Mouse (Mus musculus) stomach, embryonic 15.5 days (tissue): ENCODE measurements around the gene Fcna. TPM values are rescaled to one million over a fixed set of nuclear protein-coding genes. Genes with fewer than 3 reads are reported as not detected.

Source experiments
- ATAC-seq: fragments of 200-750 bp; cut with Nextera tagmentation; 2 replicates; pipeline ENCODE4 v1.8.0; 2017; ENCODE audit warnings: low read depth, moderate number of reproducible peaks, moderate TSS enrichment; ENCODE audit not compliant: insufficient read depth, low FRiP score
- H3K27ac ChIP-seq: fragments of 300-500 bp; sonication (generic); 2 replicates; pipeline ENCODE4 v1.5.1; 2015; ENCODE audit warnings: mild to moderate bottlenecking, inconsistent platforms
- H3K27me3 ChIP-seq: fragments of 300-500 bp; sonication (generic); replicated peaks from 2 replicates; pipeline ENCODE4 v1.6.1; 2015; ENCODE audit warnings: inconsistent platforms
- H3K36me3 ChIP-seq: fragments of 300-500 bp; sonication (generic); 2 replicates; pipeline ENCODE4 v1.6.1; 2015; ENCODE audit warnings: inconsistent platforms
- H3K4me1 ChIP-seq: fragments of 300-500 bp; sonication (generic); 2 replicates; pipeline ENCODE4 v1.6.1; 2015; ENCODE audit warnings: inconsistent platforms
- H3K4me2 ChIP-seq: fragments of 300-500 bp; sonication (generic); 2 replicates; pipeline ENCODE4 v1.6.1; 2015; ENCODE audit warnings: mild to moderate bottlenecking, inconsistent platforms
- H3K4me3 ChIP-seq: fragments of 300-500 bp; sonication (generic); replicated peaks from 2 replicates; pipeline ENCODE4 v1.5.1; 2015; ENCODE audit warnings: inconsistent platforms
- H3K9ac ChIP-seq: fragments of 300-500 bp; sonication (generic); 2 replicates; pipeline ENCODE4 v1.6.1; 2015; ENCODE audit warnings: inconsistent platforms
- H3K9me3 ChIP-seq: fragments of 300-500 bp; sonication (generic); 2 replicates; pipeline ENCODE4 v1.6.1; 2016; ENCODE audit warnings: inconsistent platforms
- WGBS: fragments of 180-500 bp; shearing (Covaris S2); methylation state at CpG from one replicate; pipeline ENCODE4 v1.1.7; 2015; 5-methylcytosine and 5-hydroxymethylcytosine counted together
- polyA plus RNA-seq: library from polyadenylated mRNA; unstranded; fragments of >200 nt; fragmentation: Nextera tagmentation; extraction: Ambion mirVana; gene quantifications from 2 replicates; pipeline ENCODE4 v1.2.1, GENCODE M21; 2015

The Fcna gene
- polyA plus RNA-seq: 4.0 and 6.2 TPM in 2 replicates

DNA sequence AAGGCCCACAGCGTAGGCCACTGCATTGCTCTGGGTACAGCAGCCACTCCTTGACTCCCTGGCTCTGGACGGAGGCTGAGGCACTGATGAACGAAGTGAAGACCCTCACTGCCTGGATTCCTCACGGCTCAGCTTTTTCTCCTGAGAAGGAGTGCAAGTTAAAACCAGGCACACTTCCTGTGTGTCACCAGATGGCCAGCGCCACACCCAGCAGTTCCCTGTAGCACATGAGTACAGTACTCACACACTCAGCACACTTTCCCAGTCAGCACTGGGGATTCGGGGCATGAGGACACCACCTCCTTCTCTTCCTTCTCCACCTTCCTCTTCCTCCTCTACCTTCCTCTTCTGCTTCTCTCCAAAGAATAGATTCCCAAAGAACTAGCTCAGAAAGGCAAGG, at the start of gene Fcna:
Gene Fcna, minus strand, starts transcription at position 220 of the 400 bp plus-strand sequence.
- no peak within 1 kb of the TSS for H3K4me2 ChIP-seq
- H3K36me3 ChIP-seq: no peaks in the 10 kb centered on the region
- H3K4me3 ChIP-seq: no peak within 1 kb of the TSS
- no peaks in the 10 kb centered on the region for H3K4me1 ChIP-seq
- no peak within 1 kb of the TSS for H3K27ac ChIP-seq
- no peaks in the 10 kb centered on the region for H3K27me3 ChIP-seq
- WGBS: 73% methylated on average over 6 of the region's 6 CpGs
- ATAC-seq: no peak
- no peak within 1 kb of the TSS for H3K9ac ChIP-seq
- H3K9me3 ChIP-seq: no peaks in the 10 kb centered on the region

DNA sequence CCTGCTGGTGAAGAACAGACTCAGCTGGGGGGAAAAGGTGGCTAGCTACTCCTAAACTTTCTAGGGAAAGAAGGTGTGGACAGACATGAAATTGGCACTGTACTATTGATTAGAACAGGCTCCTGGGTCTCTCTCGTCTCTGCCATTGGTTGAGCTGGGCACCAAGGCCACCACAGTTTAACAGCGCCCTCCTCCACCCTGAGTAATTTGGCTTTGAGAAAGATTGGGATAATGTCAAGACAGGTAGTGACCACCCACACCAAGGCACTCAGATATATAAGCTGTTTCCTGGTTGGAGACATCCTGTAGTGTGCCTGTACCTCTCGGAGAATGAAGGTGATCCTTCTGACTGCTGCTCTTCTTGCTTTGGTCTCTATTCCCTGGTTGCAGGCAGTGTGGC, 48.7 kb upstream of the Fcna start, which contains the start of gene Lcn6:
Gene Lcn6, plus strand, starts transcription at position 301 of the 400 bp plus-strand sequence.
- Histone ChIP-seq H3K27me3 (no peaks in the 10 kb centered on the region), H3K4me1 (no peaks in the 10 kb centered on the region), H3K9me3 (no peaks in the 10 kb centered on the region), H3K4me2 (no peak within 1 kb of the TSS), H3K36me3 (no peaks in the 10 kb centered on the region), H3K27ac (no peak within 1 kb of the TSS), H3K9ac (no peak within 1 kb of the TSS), H3K4me3 (no peak within 1 kb of the TSS)
- no peak for ATAC-seq
- WGBS: 72% methylated on average over 3 of the region's 3 CpGs

DNA sequence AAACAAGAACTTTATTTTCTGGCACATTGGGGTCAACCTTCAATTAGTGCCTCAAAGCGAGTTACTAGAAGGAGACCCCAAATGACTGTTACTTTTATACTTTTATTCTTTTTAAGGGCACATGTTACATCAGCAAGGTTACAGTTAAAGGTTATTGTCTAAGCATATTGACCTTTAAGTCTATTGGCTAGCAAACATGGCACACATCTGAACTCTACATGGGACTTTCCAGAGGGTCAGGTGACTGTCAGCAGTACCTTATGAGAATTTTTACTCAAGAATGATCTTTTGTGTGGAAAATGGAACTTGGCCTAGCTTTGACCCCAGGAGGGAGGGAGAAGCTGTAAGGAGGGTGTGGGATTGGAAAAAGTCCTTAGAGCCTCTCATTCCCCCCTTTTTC, 38.7 kb upstream of the Fcna start:
- Histone ChIP-seq H3K36me3 (no peaks in the 10 kb centered on the region), H3K4me1 (no peaks in the 10 kb centered on the region), H3K9ac (no peak overlapping the region), H3K4me2 (no peak overlapping the region), H3K9me3 (no peaks in the 10 kb centered on the region), H3K4me3 (no peak overlapping the region), H3K27me3 (no peaks in the 10 kb centered on the region), H3K27ac (no peak overlapping the region)
- 65% methylated on average over 1 of the region's 1 CpGs for WGBS
- ATAC-seq: no peak

DNA sequence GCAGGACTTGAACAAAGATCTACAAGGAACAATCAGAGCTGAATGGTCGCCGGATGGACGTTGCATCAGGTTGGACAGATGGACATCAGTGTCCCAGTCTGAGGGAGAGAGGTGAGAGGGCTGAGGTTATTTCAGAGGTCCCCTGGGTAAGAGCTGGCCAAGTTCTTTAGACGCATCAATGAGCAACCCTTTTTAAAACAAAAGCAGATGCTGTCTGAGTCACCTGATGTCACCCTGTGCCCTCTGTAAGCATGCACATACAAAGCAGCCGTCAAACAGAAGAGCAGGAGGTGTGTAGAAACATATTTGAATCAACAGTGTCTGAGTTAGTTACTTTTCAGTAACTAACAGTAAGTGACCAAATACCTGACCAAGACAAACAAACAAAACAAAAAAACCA, 36.3 kb upstream of the Fcna start:
- no peak overlapping the region for H3K4me3 ChIP-seq
- H3K27ac ChIP-seq: no peak overlapping the region
- no peak for ATAC-seq
- H3K9ac ChIP-seq: no peak overlapping the region
- H3K4me2 ChIP-seq: no peak overlapping the region
- no peaks in the 10 kb centered on the region for H3K4me1 ChIP-seq
- H3K36me3 ChIP-seq: no peaks in the 10 kb centered on the region
- H3K9me3 ChIP-seq: no peaks in the 10 kb centered on the region
- WGBS: 82% methylated on average over 5 of the region's 5 CpGs
- no peaks in the 10 kb centered on the region for H3K27me3 ChIP-seq

DNA sequence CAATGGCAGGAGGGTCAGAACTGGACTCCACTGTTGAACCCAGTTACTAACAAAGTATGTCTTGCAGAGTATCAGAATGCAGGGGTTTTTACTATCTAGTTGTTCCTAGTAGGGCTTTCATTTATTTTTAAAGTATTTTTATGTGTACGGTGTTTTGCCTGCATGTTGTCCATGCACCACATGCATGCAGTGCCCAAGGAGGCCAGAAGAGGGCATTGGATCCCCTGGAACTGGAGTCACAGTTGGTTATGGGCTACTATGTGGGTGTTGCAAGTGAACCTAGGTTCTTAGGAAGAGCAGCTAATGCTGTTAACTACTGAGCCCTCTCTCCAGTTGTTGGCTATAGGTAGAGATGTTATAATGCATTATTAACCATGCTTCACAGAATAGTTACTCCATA, 35.7 kb upstream of the Fcna start:
- Histone ChIP-seq H3K36me3 (no peaks in the 10 kb centered on the region), H3K9ac (no peak overlapping the region), H3K4me2 (no peak overlapping the region), H3K4me1 (no peaks in the 10 kb centered on the region), H3K9me3 (no peaks in the 10 kb centered on the region), H3K27ac (no peak overlapping the region), H3K27me3 (no peaks in the 10 kb centered on the region), H3K4me3 (no peak overlapping the region)
- ATAC-seq: no peak
- 71% methylated on average over 1 of the region's 1 CpGs for WGBS

DNA sequence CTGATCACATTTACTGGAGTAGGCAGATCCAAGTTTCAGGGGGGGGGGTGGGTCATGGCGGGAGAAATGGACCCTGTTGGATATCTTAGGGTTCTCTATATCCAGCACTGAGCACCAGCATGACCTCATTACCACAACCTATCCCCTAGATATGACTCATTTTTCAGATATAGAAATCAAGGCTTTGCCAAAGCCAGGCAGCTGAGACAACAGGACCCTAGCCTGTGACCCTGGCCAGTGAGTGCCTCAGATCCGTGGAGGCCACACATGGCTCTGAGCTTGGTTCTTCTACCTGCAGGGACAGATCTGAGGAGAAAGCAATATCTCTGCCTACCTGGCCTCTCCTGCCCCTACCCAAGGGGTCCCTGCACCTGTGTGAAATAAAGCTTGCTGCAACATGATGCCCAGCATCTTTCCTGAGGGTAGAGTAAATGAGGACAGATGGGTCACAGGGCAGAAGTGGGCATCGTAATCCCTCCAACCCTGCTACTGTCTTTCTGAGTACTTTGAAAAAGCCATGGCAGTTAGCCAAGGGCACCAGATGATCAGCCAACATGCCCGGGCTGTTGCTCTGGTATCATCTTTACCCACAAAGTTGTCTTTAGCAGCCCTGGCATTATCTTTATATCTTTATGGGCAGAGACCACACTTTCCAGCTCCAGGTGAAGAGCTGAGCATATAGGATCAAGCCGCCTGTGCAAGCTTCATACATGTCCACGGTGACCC, 33.6 kb upstream of the Fcna start:
- H3K4me1 ChIP-seq: no peaks in the 10 kb centered on the region
- no peak for ATAC-seq
- 79% methylated on average over 6 of the region's 6 CpGs for WGBS
- no peaks in the 10 kb centered on the region for H3K27me3 ChIP-seq
- no peak overlapping the region for H3K4me2 ChIP-seq
- no peak overlapping the region for H3K9ac ChIP-seq
- H3K4me3 ChIP-seq: no peak overlapping the region
- no peak overlapping the region for H3K27ac ChIP-seq
- no peaks in the 10 kb centered on the region for H3K9me3 ChIP-seq
- no peaks in the 10 kb centered on the region for H3K36me3 ChIP-seq

DNA sequence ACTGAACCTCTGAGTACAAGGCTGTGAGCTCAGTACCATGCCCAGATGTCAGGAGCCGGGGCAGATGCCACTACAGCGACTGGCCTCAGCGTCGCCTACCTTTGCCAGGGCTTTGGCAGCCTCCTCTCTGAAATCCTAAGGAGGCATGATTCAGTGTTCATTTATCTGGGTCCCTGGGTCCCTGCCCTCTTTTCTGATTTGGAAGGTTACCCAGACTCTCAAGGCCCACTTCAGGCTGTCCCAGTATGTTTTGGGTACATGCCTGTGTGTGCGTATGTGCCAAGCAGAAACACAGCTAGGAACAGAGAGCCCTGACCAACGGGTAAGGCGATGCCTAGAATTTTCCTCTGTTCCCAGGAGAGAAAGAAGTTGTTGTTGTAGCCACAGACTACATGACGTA, 32.4 kb upstream of the Fcna start:
- no peak overlapping the region for H3K9ac ChIP-seq
- no peaks in the 10 kb centered on the region for H3K27me3 ChIP-seq
- no peak overlapping the region for H3K4me2 ChIP-seq
- H3K27ac ChIP-seq: no peak overlapping the region
- no peaks in the 10 kb centered on the region for H3K4me1 ChIP-seq
- H3K36me3 ChIP-seq: no peaks in the 10 kb centered on the region
- H3K9me3 ChIP-seq: no peaks in the 10 kb centered on the region
- 86% methylated on average over 8 of the region's 8 CpGs for WGBS
- H3K4me3 ChIP-seq: no peak overlapping the region
- no peak for ATAC-seq

DNA sequence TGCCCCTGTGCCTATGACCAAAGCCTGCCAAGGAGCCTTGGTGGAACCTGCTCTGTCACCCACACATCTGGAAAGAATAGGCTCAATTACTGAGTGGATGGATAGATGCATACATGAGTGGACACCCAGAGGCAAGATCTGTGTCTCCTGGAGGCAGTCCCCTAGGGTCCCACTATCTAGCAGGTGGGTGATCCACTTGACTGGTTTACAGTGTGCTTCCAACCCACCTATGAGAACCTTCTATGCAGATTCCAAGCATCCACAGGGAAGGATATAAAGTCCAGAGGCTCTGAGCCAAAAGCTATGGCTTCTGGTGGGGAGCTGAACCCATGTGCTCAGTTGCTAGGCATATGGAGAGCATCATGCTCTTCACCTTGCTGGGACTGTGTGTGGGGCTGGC, 29.8 kb upstream of the Fcna start, which contains the start of gene Lcn5:
Gene Lcn5, plus strand, starts transcription at position 301 of the 400 bp plus-strand sequence.
- H3K36me3 ChIP-seq: no peaks in the 10 kb centered on the region
- no peak within 1 kb of the TSS for H3K27ac ChIP-seq
- H3K4me1 ChIP-seq: no peaks in the 10 kb centered on the region
- H3K4me3 ChIP-seq: no peak within 1 kb of the TSS
- H3K9me3 ChIP-seq: no peaks in the 10 kb centered on the region
- ATAC-seq: no peak
- H3K4me2 ChIP-seq: no peak within 1 kb of the TSS
- H3K27me3 ChIP-seq: no peaks in the 10 kb centered on the region
- no peak within 1 kb of the TSS for H3K9ac ChIP-seq

DNA sequence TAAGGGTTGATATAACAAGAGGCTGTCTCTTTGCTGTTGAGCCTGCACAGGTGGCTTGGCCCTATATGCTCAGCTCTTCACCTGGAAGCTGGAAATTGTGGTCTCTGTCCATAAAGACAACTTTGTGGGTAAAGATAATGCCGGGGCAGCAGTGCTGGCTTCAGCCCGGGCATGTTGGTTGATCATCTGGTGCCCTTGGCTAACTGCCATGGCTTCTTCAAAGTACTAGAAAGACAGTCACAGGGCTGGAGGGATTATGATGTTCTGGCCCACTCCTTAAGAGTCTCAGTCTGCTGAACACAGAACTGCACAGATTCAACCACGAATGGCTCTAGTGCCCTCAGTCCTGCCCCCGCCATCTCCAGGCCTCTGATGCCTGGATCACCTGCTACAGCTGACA, 29.4 kb upstream of the Fcna start:
- Histone ChIP-seq H3K4me2 (no peak overlapping the region), H3K4me3 (no peak overlapping the region), H3K27me3 (no peaks in the 10 kb centered on the region), H3K27ac (no peak overlapping the region), H3K36me3 (no peaks in the 10 kb centered on the region), H3K4me1 (no peaks in the 10 kb centered on the region), H3K9me3 (no peaks in the 10 kb centered on the region), H3K9ac (no peak overlapping the region)
- ATAC-seq: no peak
- 85% methylated on average over 4 of the region's 4 CpGs for WGBS

DNA sequence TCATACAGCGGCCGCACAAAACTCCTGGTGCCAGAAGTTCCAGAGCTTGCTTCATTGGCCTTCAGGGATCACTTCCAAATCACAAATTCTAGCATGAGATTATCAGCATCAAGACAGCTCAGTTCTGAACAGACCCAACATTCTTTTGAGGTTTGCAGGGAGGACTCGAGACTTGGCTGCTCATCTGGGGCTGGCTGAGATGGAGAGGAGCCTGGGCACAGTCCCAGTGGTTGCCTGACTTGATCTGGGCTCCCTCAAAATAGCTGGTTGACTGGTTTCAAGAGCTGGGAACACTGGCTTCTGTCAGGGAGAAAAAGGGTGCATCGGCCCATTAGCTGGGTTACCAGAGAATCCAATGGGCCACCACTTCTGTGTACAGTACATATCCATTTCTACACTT, 28.9 kb upstream of the Fcna start:
- WGBS: 85% methylated on average over 4 of the region's 4 CpGs
- Histone ChIP-seq H3K9me3 (no peaks in the 10 kb centered on the region), H3K27ac (no peak overlapping the region), H3K4me2 (no peak overlapping the region), H3K4me1 (no peaks in the 10 kb centered on the region), H3K4me3 (no peak overlapping the region), H3K27me3 (no peaks in the 10 kb centered on the region), H3K9ac (no peak overlapping the region), H3K36me3 (no peaks in the 10 kb centered on the region)
- ATAC-seq: no peak

DNA sequence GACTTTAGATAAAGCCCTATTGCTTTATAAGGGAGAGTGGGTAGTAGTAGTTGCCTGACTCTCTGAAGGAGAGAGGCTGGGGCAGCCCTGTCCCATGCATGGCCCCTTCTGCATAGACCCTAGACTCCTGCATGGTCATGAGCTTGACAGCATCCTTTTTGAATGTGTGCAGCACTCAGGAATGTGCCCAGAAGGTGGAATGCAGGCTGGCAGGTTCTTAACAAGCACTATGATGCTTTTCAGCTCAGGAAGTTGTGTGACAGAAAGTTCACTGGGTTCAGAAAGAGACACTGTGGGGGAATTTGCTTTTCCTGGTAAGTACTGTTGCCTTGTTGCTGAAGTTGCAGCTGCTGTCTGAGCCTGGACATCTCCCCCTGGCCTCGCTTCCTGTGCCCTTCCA, 26.7 kb upstream of the Fcna start:
- Histone ChIP-seq H3K9me3 (no peaks in the 10 kb centered on the region), H3K4me3 (no peak overlapping the region)

DNA sequence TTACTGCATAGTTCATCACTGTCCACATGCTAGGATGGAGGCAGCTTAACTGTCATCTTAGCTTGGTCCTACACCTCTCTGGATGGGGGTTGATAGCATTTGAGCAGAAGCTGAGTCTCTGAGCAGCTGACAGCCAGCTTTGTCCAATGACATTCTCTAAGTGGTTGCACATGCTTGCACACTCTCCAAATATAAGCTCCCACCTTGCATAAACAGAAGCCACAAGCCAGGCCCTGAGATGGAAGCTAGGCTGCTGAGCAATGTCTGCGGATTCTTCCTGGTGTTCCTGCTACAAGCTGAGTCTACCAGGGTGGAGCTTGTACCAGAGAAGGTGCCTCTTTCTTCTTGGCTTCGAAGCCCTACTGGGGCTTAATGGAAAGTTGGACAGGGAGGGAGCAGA, 25.1 kb upstream of the Fcna start, which contains the start of gene Lcn8:
Gene Lcn8, plus strand, starts transcription at position 219 of the 400 bp plus-strand sequence.
- no peak within 1 kb of the TSS for H3K27ac ChIP-seq
- no peak for ATAC-seq
- no peak within 1 kb of the TSS for H3K4me3 ChIP-seq
- WGBS: 60% methylated on average over 2 of the region's 2 CpGs
- H3K9ac ChIP-seq: no peak within 1 kb of the TSS
- no peak within 1 kb of the TSS for H3K4me2 ChIP-seq
- no peaks in the 10 kb centered on the region for H3K36me3 ChIP-seq
- H3K27me3 ChIP-seq: no peaks in the 10 kb centered on the region
- no peaks in the 10 kb centered on the region for H3K9me3 ChIP-seq
- H3K4me1 ChIP-seq: no peaks in the 10 kb centered on the region

More for the DNA sequence above, 26.7 kb upstream of the Fcna start:
- no peak for ATAC-seq
- Histone ChIP-seq H3K27me3 (no peaks in the 10 kb centered on the region), H3K9ac (no peak overlapping the region), H3K4me1 (no peaks in the 10 kb centered on the region), H3K36me3 (no peaks in the 10 kb centered on the region), H3K27ac (no peak overlapping the region), H3K4me2 (no peak overlapping the region)
- WGBS: 32% methylated on average over 1 of the region's 1 CpGs

DNA sequence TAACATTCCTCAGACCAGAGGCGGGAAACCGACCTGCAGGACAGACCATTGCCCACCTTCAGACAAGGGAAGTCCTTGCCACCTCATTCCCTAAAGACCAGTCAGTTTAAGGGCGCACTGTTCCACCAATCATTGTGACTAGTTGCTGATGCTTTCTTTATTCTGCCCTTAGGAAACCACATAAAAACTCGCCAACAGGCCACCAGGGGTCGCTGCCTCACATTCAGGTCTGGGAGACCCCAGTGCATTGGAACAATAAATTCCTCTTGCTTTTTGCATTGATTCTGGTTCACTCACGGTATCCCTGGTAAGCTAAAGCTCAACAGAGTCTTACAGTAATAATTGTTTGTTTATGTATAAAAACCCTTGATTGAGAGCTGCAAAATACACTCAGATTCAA, 12.1 kb upstream of the Fcna start:
- Histone ChIP-seq H3K9me3 (no peaks in the 10 kb centered on the region), H3K27ac (no peak overlapping the region), H3K36me3 (no peaks in the 10 kb centered on the region), H3K27me3 (no peaks in the 10 kb centered on the region), H3K9ac (no peak overlapping the region), H3K4me3 (no peak overlapping the region), H3K4me1 (no peaks in the 10 kb centered on the region), H3K4me2 (no peak overlapping the region)
- ATAC-seq: no peak
- 13% methylated on average over 6 of the region's 6 CpGs for WGBS
